Mouse (Mus musculus): Measurements from ENCODE around the gene Hexa. TPM values are rescaled to one million over a fixed set of nuclear protein-coding genes. Genes with fewer than 3 reads are reported as not detected.

The Hexa gene
- 80.9 and 87.9 TPM in 2 replicates for polyA plus RNA-seq (2015; fragmentation: Nextera tagmentation; extraction: Ambion mirVana)

DNA sequence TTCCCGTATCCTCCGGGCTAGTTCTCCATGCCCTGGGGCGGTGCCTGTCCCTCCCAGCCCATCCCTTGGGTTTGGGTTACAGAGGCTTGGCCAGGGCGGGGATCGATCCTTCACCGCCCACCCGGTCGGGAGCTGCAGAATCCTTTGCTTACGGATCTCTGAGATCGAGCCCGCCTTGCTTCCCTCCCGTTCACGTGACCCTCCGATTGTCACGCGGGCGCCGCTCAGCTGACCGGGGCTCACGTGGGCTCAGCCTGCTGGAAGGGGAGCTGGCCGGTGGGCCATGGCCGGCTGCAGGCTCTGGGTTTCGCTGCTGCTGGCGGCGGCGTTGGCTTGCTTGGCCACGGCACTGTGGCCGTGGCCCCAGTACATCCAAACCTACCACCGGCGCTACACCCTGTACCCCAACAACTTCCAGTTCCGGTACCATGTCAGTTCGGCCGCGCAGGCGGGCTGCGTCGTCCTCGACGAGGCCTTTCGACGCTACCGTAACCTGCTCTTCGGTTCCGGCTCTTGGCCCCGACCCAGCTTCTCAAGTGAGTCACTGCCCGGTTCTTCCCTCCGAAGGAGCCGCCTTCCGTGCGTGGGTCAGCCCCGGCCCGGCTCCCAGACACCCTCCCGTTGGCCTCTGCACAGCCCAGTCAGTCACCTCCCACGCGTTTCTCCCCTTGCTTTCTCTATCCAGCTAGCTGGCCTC, at the start of gene Hexa, which contains the start of gene Tmem202:
TSS of gene Hexa (plus strand) at position 100 of the 697 bp plus-strand sequence.
TSS of gene Tmem202 (minus strand) at position 407 of the 697 bp plus-strand sequence.
- H3K4me3 ChIP-seq (replicated peaks; ENCODE audit: low read length): peak within 1 kb of the TSS; percentile 72
- 1% methylated on average over 55 of the region's 55 CpGs for WGBS

DNA sequence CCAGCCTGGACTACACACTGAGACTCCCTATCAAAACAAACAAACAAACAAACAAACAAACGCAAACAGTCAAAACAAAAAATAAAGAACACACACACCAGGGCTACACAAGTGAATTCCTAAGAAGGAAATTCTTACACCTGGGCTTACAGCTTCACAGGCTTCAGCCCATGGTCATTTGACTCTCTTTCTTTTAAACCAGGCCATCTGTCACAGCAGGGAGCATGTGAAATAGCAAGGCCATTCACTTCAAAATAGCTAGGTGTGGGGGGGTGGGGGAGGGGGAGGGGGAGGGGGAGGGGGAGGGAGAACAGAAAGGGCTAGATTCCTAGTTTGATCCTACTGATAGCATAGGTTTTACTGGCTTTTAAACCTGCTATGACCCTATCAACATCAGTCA, 31.2 kb upstream of the Hexa start:
- H3K4me3 ChIP-seq (replicated peaks; ENCODE audit: low read length): no peak overlapping the region
- no peaks in the 10 kb centered on the region for H3K36me3 ChIP-seq (ENCODE audit: control insufficient read depth, insufficient read depth, low read length)
- no peaks in the 10 kb centered on the region for H3K9me3 ChIP-seq (replicated peaks; ENCODE audit: control insufficient read depth, low read length)
- ATAC-seq (ENCODE audit: insufficient read depth, low FRiP score): no peak
- H3K4me1 ChIP-seq (ENCODE audit: control insufficient read depth, insufficient read depth, low read length): no peaks in the 10 kb centered on the region
- no peak overlapping the region for H3K9ac ChIP-seq (ENCODE audit: low read length)
- H3K27ac ChIP-seq (ENCODE audit: low read length): no peak overlapping the region
- no peak overlapping the region for H3K4me2 ChIP-seq (ENCODE audit: low read depth, low read length)
- no peaks in the 10 kb centered on the region for H3K27me3 ChIP-seq (ENCODE audit: control insufficient read depth, insufficient read depth, low read length)
- WGBS: 41% methylated on average over 1 of the region's 1 CpGs

More for the DNA sequence above, at the start of gene Hexa, which contains the start of gene Tmem202:
- H3K9me3 ChIP-seq (replicated peaks; ENCODE audit: control insufficient read depth, low read length): no peaks in the 10 kb centered on the region
- H3K4me2 ChIP-seq (ENCODE audit: low read depth, low read length): peak within 1 kb of the TSS; percentile 91
- H3K4me1 ChIP-seq (ENCODE audit: control insufficient read depth, insufficient read depth, low read length): peaks cover 7% of the 10 kb centered on the region
- peak within 1 kb of the TSS; percentile 76 for H3K9ac ChIP-seq (ENCODE audit: low read length)
- no peaks in the 10 kb centered on the region for H3K36me3 ChIP-seq (ENCODE audit: control insufficient read depth, insufficient read depth, low read length)
- H3K27me3 ChIP-seq (ENCODE audit: control insufficient read depth, insufficient read depth, low read length): peaks cover 5% of the 10 kb centered on the region; the same call in 1 of the 2 replicates
- H3K27ac ChIP-seq (ENCODE audit: low read length): 0 out of 2 replicates have a peak within 1 kb of the TSS, but pooled peaks have one; percentile 9
- peak; percentile 93 for ATAC-seq (ENCODE audit: insufficient read depth, low FRiP score)

DNA sequence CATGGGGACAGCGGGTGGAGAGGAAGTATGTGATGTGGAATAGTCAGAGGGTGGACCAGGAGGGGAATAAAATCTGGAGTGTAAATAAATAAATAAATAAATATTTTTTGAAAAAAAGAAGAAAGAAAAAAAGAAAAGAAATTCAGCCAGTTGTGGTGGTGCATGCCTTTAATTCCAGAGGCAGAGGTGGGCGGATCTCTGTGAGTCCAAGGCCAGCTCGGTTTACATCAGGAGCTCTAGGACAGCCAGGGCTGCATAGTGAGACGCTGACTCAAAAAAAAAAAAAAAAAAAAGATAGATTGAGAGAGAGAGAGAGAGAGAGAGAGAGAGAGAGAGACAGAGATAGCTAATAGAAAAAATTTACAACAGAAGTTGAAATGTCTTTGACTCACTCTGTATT, 27.0 kb upstream of the Hexa start:
- Histone ChIP-seq H3K9me3 (replicated peaks; ENCODE audit: control insufficient read depth, low read length) (no peaks in the 10 kb centered on the region), H3K36me3 (ENCODE audit: control insufficient read depth, insufficient read depth, low read length) (no peaks in the 10 kb centered on the region), H3K27me3 (ENCODE audit: control insufficient read depth, insufficient read depth, low read length) (no peaks in the 10 kb centered on the region), H3K9ac (ENCODE audit: low read length) (no peak overlapping the region), H3K4me2 (ENCODE audit: low read depth, low read length) (no peak overlapping the region), H3K4me1 (ENCODE audit: control insufficient read depth, insufficient read depth, low read length) (no peaks in the 10 kb centered on the region), H3K4me3 (replicated peaks; ENCODE audit: low read length) (no peak overlapping the region), H3K27ac (ENCODE audit: low read length) (no peak overlapping the region)
- 36% methylated on average over 4 of the region's 4 CpGs for WGBS
- no peak for ATAC-seq (ENCODE audit: insufficient read depth, low FRiP score)

DNA sequence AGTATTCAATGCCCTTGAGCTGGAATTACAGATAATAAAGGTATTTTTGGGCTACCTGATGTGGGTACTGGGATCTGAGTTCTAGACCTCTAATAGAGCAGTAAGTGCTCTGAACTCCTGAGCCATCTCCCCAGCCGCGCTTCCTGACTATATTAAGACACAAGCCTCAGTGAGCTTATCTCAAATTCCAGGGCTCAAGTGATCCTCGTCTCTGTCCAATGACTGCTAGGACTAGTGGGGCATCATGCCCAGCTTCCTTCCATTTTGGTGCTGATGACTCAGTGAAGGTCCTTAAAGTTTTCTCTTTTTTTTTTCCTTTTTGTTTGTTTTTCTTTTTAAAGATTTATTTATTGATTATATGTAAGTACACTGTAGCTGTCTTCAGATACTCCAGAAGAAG, 24.3 kb upstream of the Hexa start:
- Histone ChIP-seq H3K36me3 (ENCODE audit: control insufficient read depth, insufficient read depth, low read length) (no peaks in the 10 kb centered on the region), H3K9me3 (replicated peaks; ENCODE audit: control insufficient read depth, low read length) (no peaks in the 10 kb centered on the region), H3K9ac (ENCODE audit: low read length) (no peak overlapping the region), H3K4me3 (replicated peaks; ENCODE audit: low read length) (no peak overlapping the region), H3K27me3 (ENCODE audit: control insufficient read depth, insufficient read depth, low read length) (no peaks in the 10 kb centered on the region), H3K4me1 (ENCODE audit: control insufficient read depth, insufficient read depth, low read length) (no peaks in the 10 kb centered on the region), H3K4me2 (ENCODE audit: low read depth, low read length) (no peak overlapping the region), H3K27ac (ENCODE audit: low read length) (no peak overlapping the region)
- no peak for ATAC-seq (ENCODE audit: insufficient read depth, low FRiP score)
- 48% methylated on average over 3 of the region's 3 CpGs for WGBS

DNA sequence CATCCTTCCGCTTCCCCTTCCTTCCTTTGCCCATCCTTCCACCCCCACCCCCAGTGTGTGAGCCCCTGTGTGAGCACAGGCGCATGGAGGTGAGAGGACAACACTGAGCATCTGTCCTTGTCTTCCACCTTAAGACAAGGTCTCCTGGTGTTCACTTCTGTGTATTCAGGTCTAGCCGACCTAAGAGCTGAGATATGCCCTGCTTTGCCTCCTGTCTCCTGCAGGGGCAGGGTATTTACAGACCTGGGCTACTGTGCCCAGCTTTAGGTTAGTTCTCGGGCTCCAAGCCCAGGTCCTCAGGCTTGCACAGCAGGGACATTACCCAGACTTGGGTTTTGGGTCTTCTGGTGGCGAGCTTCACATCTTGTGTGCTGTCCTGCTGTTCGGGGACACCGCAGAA, 22.2 kb upstream of the Hexa start:
- WGBS: 48% methylated on average over 7 of the region's 7 CpGs
- Histone ChIP-seq H3K27ac (ENCODE audit: low read length) (no peak overlapping the region), H3K4me1 (ENCODE audit: control insufficient read depth, insufficient read depth, low read length) (no peaks in the 10 kb centered on the region), H3K9ac (ENCODE audit: low read length) (no peak overlapping the region), H3K9me3 (replicated peaks; ENCODE audit: control insufficient read depth, low read length) (no peaks in the 10 kb centered on the region), H3K27me3 (ENCODE audit: control insufficient read depth, insufficient read depth, low read length) (no peaks in the 10 kb centered on the region), H3K4me3 (replicated peaks; ENCODE audit: low read length) (no peak overlapping the region), H3K4me2 (ENCODE audit: low read depth, low read length) (no peak overlapping the region), H3K36me3 (ENCODE audit: control insufficient read depth, insufficient read depth, low read length) (no peaks in the 10 kb centered on the region)
- ATAC-seq (ENCODE audit: insufficient read depth, low FRiP score): no peak

DNA sequence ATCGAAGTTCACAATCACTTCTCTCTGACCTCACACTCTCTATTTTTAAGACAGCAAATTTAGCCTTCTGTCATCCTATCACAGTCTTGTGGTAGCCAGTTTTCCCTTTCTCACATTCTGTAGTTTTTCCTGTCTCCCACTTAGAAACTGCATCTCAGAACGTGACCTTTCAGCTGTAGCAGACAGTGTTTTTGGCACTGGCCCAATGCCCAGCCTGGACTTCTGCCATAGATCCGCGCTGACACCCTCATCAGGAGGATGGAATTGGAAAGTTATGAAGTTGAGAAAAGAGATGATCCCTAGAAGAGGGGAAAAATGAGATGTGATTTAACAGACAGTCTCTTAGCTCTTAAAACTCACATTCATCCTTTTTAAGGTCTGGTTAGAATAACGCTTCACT, 20.4 kb upstream of the Hexa start:
- WGBS: 58% methylated on average over 5 of the region's 5 CpGs
- H3K36me3 ChIP-seq (ENCODE audit: control insufficient read depth, insufficient read depth, low read length): no peaks in the 10 kb centered on the region
- H3K27ac ChIP-seq (ENCODE audit: low read length): no peak overlapping the region
- H3K9me3 ChIP-seq (replicated peaks; ENCODE audit: control insufficient read depth, low read length): no peaks in the 10 kb centered on the region
- H3K4me1 ChIP-seq (ENCODE audit: control insufficient read depth, insufficient read depth, low read length): no peaks in the 10 kb centered on the region
- H3K9ac ChIP-seq (ENCODE audit: low read length): no peak overlapping the region
- no peak overlapping the region for H3K4me3 ChIP-seq (replicated peaks; ENCODE audit: low read length)
- H3K4me2 ChIP-seq (ENCODE audit: low read depth, low read length): no peak overlapping the region
- H3K27me3 ChIP-seq (ENCODE audit: control insufficient read depth, insufficient read depth, low read length): no peaks in the 10 kb centered on the region
- ATAC-seq (ENCODE audit: insufficient read depth, low FRiP score): no peak

DNA sequence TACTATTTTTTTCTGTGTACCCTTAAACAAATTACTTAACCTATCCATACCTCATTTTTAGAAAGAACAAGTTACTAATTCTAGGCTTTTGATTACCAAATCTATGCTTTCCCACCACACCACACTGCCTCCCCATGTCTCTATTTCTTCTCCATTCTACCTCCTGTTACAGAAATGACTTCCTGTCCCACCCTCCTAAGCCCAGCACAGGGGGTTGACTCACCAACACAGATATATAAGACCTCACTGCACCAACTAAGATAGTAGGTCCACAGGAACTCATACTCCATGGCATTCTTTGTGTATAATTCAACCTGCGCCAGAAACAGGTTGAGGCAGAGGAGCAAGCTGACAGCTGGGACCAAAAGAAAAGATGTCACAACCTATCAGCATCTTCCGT, 19.9 kb upstream of the Hexa start:
- no peaks in the 10 kb centered on the region for H3K27me3 ChIP-seq (ENCODE audit: control insufficient read depth, insufficient read depth, low read length)
- no peak overlapping the region for H3K27ac ChIP-seq (ENCODE audit: low read length)
- no peak overlapping the region for H3K4me3 ChIP-seq (replicated peaks; ENCODE audit: low read length)
- H3K9me3 ChIP-seq (replicated peaks; ENCODE audit: control insufficient read depth, low read length): no peaks in the 10 kb centered on the region
- no peaks in the 10 kb centered on the region for H3K4me1 ChIP-seq (ENCODE audit: control insufficient read depth, insufficient read depth, low read length)
- ATAC-seq (ENCODE audit: insufficient read depth, low FRiP score): no peak
- H3K4me2 ChIP-seq (ENCODE audit: low read depth, low read length): no peak overlapping the region
- H3K9ac ChIP-seq (ENCODE audit: low read length): no peak overlapping the region
- WGBS: 83% methylated on average over 2 of the region's 2 CpGs
- no peaks in the 10 kb centered on the region for H3K36me3 ChIP-seq (ENCODE audit: control insufficient read depth, insufficient read depth, low read length)

DNA sequence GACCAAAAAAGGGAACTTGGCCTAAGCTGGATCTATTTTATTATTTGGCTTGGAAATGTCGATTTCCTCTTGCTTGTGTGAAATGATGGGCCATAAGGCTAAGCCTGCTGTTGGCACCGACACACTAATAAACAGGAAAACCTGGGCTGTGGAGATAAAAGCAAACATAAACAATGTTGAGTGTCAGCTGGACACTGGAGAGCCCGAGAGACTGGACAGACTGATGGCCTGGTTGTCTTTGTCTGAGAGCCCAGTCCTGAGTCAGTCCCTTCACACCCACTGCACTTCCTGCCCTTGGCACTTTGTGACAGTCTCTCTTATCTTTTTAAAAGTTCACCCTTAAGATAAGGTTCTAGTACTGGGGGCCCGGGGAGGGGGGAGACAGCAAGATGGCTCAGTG, 16.4 kb upstream of the Hexa start:
- no peak overlapping the region for H3K9ac ChIP-seq (ENCODE audit: low read length)
- no peaks in the 10 kb centered on the region for H3K27me3 ChIP-seq (ENCODE audit: control insufficient read depth, insufficient read depth, low read length)
- 45% methylated on average over 4 of the region's 4 CpGs for WGBS
- H3K9me3 ChIP-seq (replicated peaks; ENCODE audit: control insufficient read depth, low read length): no peaks in the 10 kb centered on the region
- no peak overlapping the region for H3K4me3 ChIP-seq (replicated peaks; ENCODE audit: low read length)
- H3K4me1 ChIP-seq (ENCODE audit: control insufficient read depth, insufficient read depth, low read length): no peaks in the 10 kb centered on the region
- no peak overlapping the region for H3K27ac ChIP-seq (ENCODE audit: low read length)
- H3K36me3 ChIP-seq (ENCODE audit: control insufficient read depth, insufficient read depth, low read length): no peaks in the 10 kb centered on the region
- H3K4me2 ChIP-seq (ENCODE audit: low read depth, low read length): no peak overlapping the region
- ATAC-seq (ENCODE audit: insufficient read depth, low FRiP score): no peak

DNA sequence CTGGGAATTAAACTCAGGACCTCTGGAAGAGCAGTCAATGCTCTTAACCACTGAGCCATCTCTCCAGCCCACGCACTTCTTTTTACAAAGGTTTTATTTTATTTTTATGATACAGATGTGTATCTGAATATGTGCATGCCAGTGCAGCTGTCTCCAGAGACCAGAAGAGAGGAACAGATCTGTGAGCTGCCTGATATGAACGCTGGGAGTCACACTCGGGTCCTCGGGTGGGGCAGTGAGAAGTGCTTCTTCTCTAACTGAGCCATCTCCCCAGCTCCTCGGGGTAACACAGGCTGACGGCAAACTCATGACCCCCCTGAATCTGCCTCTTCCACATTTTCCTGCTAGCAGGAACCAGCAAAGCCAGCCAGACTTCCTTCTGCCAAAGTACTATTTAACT, 12.6 kb upstream of the Hexa start:
- 75% methylated on average over 6 of the region's 6 CpGs for WGBS
- no peak overlapping the region for H3K27ac ChIP-seq (ENCODE audit: low read length)
- no peaks in the 10 kb centered on the region for H3K36me3 ChIP-seq (ENCODE audit: control insufficient read depth, insufficient read depth, low read length)
- ATAC-seq (ENCODE audit: insufficient read depth, low FRiP score): no peak
- no peaks in the 10 kb centered on the region for H3K4me1 ChIP-seq (ENCODE audit: control insufficient read depth, insufficient read depth, low read length)
- H3K9me3 ChIP-seq (replicated peaks; ENCODE audit: control insufficient read depth, low read length): no peaks in the 10 kb centered on the region
- no peaks in the 10 kb centered on the region for H3K27me3 ChIP-seq (ENCODE audit: control insufficient read depth, insufficient read depth, low read length)
- H3K4me3 ChIP-seq (replicated peaks; ENCODE audit: low read length): no peak overlapping the region
- H3K4me2 ChIP-seq (ENCODE audit: low read depth, low read length): no peak overlapping the region
- H3K9ac ChIP-seq (ENCODE audit: low read length): no peak overlapping the region
